Mouse (Mus musculus) midbrain, embryonic 15.5 days (tissue): Measurements from ENCODE around the gene Pes1. TPM values are rescaled to one million over a fixed set of nuclear protein-coding genes. Genes with fewer than 3 reads are reported as not detected.

Source experiments
- ATAC-seq: fragments of 200-750 bp; cut with Nextera tagmentation; replicated peaks from 2 replicates; pipeline ENCODE4 v1.8.0; 2017; ENCODE audit warnings: moderate TSS enrichment
- H3K27ac ChIP-seq: fragments of 300-500 bp; sonication (generic); 2 replicates; pipeline ENCODE4 v1.5.1; 2015; ENCODE audit warnings: mild to moderate bottlenecking, inconsistent platforms
- H3K27me3 ChIP-seq: fragments of 300-500 bp; sonication (generic); replicated peaks from 2 replicates; pipeline ENCODE4 v1.6.1; 2015; ENCODE audit warnings: inconsistent platforms
- H3K36me3 ChIP-seq: fragments of 300-500 bp; sonication (generic); replicated peaks from 2 replicates; pipeline ENCODE4 v1.6.1; 2015; ENCODE audit warnings: inconsistent platforms
- H3K4me1 ChIP-seq: fragments of 300-500 bp; sonication (generic); 2 replicates; pipeline ENCODE4 v1.6.1; 2015; ENCODE audit warnings: inconsistent platforms
- H3K4me2 ChIP-seq: fragments of 300-500 bp; sonication (generic); 2 replicates; pipeline ENCODE4 v1.6.1; 2015; ENCODE audit warnings: inconsistent platforms, mild to moderate bottlenecking, moderate library complexity
- H3K4me3 ChIP-seq: fragments of 300-500 bp; sonication (generic); 2 replicates; pipeline ENCODE4 v1.5.1; 2015; ENCODE audit warnings: mild to moderate bottlenecking, inconsistent platforms
- H3K9ac ChIP-seq: fragments of 300-500 bp; sonication (generic); 2 replicates; pipeline ENCODE4 v1.6.1; 2015; ENCODE audit warnings: mild to moderate bottlenecking, inconsistent platforms
- H3K9me3 ChIP-seq: fragments of 300-500 bp; sonication (generic); 2 replicates; pipeline ENCODE4 v1.6.1; 2016; ENCODE audit warnings: inconsistent platforms
- WGBS: fragments of 180-500 bp; shearing (Covaris S2); methylation state at CpG from one replicate; pipeline ENCODE4 v1.1.7; 2015; ENCODE audit warnings: mixed read lengths; 5-methylcytosine and 5-hydroxymethylcytosine counted together
- polyA plus RNA-seq: library from polyadenylated mRNA; unstranded; fragments of >200 nt; fragmentation: Nextera tagmentation; extraction: Ambion mirVana; gene quantifications from 2 replicates; pipeline ENCODE4 v1.2.1, GENCODE M21; 2015

The Pes1 gene
- polyA plus RNA-seq = 57.5 and 60.1 TPM in 2 replicates

- under 1% methylated on average over 31 of the region's 31 CpGs for WGBS
- no peaks in the 10 kb centered on the region for H3K27me3 ChIP-seq
- H3K4me1 ChIP-seq = peaks cover 25% of the 10 kb centered on the region
- H3K36me3 ChIP-seq = 0 out of 2 replicates have a peak, but pooled peaks cover 7% of the 10 kb centered on the region
- peak within 1 kb of the TSS; percentile 70 for H3K9ac ChIP-seq
- H3K27ac ChIP-seq = peak within 1 kb of the TSS; percentile 58
- peak within 1 kb of the TSS; percentile 83 for H3K4me2 ChIP-seq
- H3K4me3 ChIP-seq = peak within 1 kb of the TSS; percentile 82
- no peaks in the 10 kb centered on the region for H3K9me3 ChIP-seq
- peak; percentile 95 for ATAC-seq
Observed at GRCm38 (mm10) chr11:3963610-3964415, at the start of gene Pes1. Gene Pes1 (plus strand): TSS chr11:3963975.

DNA sequence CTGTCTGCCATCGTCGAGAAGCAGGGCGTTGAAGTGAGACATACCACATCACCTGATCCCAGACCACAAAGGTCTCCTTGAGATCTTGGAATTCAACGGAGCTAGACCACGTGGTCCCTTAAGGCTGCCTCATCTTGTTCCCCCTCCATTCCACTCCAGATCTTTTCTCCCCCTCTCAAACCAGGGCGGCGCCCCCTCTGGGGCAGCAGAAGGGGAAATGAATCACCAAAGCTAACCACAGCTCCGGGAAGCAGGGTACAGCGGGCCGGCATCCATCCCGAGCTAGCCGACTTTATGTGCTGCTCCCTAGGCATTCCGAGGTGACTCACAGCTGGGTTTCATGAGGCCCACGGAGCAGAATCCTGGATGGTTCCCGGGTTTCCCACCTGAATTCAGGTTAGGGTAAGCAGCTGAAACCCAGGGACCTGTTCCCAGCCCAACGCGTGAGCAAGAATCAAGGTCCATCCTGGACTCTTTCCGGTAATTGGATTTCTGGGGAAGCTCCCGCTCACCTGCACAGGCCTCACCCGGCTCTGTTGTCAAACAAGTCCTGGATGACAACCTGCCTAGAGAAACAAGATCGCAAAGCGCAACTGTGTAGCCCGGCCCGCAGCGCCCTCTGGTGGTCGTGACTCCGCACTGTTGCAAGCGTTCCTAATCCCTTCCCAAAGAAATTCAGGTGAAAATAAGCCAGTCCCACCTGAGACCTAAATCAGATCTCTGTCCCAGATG lies 49.5 kb upstream of the Pes1 start, which contains the start of gene Slc35e4:
Gene Slc35e4 (minus strand): TSS at position 556 of the 732 bp plus-strand sequence.
- Histone ChIP-seq H3K27me3 (0 out of 2 replicates have a peak, but pooled peaks cover 4% of the 10 kb centered on the region), H3K36me3 (no peaks in the 10 kb centered on the region), H3K27ac (peak within 1 kb of the TSS; percentile 83), H3K4me3 (peak within 1 kb of the TSS; percentile 73), H3K9ac (peak within 1 kb of the TSS; percentile 65), H3K9me3 (no peaks in the 10 kb centered on the region), H3K4me2 (peak within 1 kb of the TSS; percentile 97), H3K4me1 (peaks cover 46% of the 10 kb centered on the region)
- peak; percentile 78 for ATAC-seq
- WGBS = under 1% methylated on average over 27 of the region's 28 CpGs

- WGBS = 57% methylated on average over 1 of the region's 1 CpGs
- no peak overlapping the region for H3K4me2 ChIP-seq
- no peaks in the 10 kb centered on the region for H3K36me3 ChIP-seq
- no peak overlapping the region for H3K27ac ChIP-seq
- H3K27me3 ChIP-seq = 0 out of 2 replicates have a peak, but pooled peaks cover 4% of the 10 kb centered on the region
- H3K4me3 ChIP-seq = no peak overlapping the region
- H3K9ac ChIP-seq = no peak overlapping the region
- H3K4me1 ChIP-seq = peaks cover 6% of the 10 kb centered on the region; the same call in 1 of the 2 replicates
- H3K9me3 ChIP-seq = no peaks in the 10 kb centered on the region
- ATAC-seq = no peak
Observed at GRCm38 (mm10) chr11:3918738-3919137, 45.0 kb upstream of the Pes1 start.

DNA sequence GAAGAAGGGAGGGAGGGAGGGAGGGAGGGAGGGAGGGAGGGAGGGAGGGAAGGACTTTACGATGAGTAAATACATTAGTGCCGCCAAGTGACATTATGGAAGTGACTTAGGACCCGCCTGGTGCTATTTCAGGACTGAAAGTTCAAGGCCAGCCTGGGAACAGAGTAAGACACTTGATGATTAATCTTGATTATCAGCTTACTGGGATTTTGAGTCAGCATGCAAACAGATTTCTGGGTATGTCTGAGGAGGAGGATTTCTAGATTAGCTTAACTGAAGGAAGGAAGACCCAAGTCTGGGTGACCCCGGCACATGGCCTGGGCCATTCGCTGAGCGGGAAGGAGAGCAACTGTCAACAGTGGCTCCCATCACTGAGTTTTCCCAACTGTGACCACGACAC lies 43.3 kb upstream of the Pes1 start:
- Histone ChIP-seq H3K36me3 (no peaks in the 10 kb centered on the region), H3K9me3 (no peaks in the 10 kb centered on the region), H3K9ac (no peak overlapping the region), H3K4me1 (no peaks in the 10 kb centered on the region), H3K27ac (no peak overlapping the region), H3K4me2 (no peak overlapping the region), H3K4me3 (no peak overlapping the region), H3K27me3 (0 out of 2 replicates have a peak, but pooled peaks cover 4% of the 10 kb centered on the region)
- WGBS = 95% methylated on average over 7 of the region's 7 CpGs
- ATAC-seq = no peak

- Histone ChIP-seq H3K9ac (no peak overlapping the region), H3K4me1 (no peaks in the 10 kb centered on the region), H3K27ac (no peak overlapping the region), H3K36me3 (no peaks in the 10 kb centered on the region), H3K9me3 (no peaks in the 10 kb centered on the region), H3K4me2 (no peak overlapping the region), H3K4me3 (no peak overlapping the region), H3K27me3 (no peaks in the 10 kb centered on the region)
- no peak for ATAC-seq
- WGBS = 30% methylated on average over 8 of the region's 8 CpGs
Observed at GRCm38 (mm10) chr11:3921281-3921850, 42.4 kb upstream of the Pes1 start.

DNA sequence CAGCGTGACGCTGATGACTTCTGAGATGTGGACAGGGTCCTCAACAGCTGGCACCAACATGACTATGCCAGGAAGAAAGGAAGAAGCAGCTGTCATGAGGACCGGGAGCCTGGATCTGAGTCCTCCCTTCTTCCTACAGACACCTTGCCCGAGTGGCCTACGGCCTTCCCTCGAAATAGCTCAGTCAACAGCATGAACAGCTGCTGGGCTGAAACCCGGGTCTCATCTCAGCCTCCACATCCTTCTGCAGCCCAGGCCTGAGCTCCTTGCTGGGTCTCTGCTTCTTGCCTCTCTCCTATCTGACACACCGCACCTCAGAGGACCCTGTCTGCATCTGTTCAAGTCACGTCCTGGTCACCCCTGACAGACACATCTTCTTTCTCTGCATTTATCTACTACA lies 41.7 kb upstream of the Pes1 start:
- Histone ChIP-seq H3K9me3 (no peaks in the 10 kb centered on the region), H3K27ac (no peak overlapping the region), H3K4me1 (no peaks in the 10 kb centered on the region), H3K36me3 (no peaks in the 10 kb centered on the region), H3K4me2 (no peak overlapping the region), H3K9ac (no peak overlapping the region), H3K27me3 (no peaks in the 10 kb centered on the region), H3K4me3 (no peak overlapping the region)
- ATAC-seq = no peak
- WGBS = 94% methylated on average over 9 of the region's 9 CpGs

GRCm38 (mm10) chr11:3922731-3923130 lies 41.0 kb upstream of the Pes1 start:
- WGBS = 95% methylated on average over 6 of the region's 6 CpGs
- Histone ChIP-seq H3K4me2 (no peak overlapping the region), H3K27me3 (no peaks in the 10 kb centered on the region), H3K36me3 (no peaks in the 10 kb centered on the region), H3K9ac (no peak overlapping the region), H3K9me3 (no peaks in the 10 kb centered on the region), H3K4me3 (no peak overlapping the region), H3K27ac (no peak overlapping the region), H3K4me1 (no peaks in the 10 kb centered on the region)
- no peak for ATAC-seq

DNA sequence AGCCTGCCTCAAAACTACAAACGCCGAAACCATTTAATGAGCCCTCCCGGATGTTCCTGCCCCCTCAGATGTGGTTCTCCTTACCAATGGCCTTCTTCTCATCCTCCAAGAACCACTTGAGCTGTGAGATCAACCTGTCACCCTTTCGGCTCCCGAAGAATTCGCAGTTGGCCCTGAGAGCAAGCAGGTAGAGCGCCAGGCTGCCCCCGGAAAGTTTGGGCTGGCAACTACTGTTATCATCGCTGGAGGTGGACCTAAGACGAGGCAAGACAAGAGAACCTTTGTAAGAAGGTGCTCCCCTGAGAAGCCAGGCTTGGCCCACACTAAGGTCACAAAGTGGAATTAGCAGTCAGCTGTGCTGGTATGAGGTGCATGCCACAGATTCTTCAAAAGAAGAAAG lies 37.9 kb upstream of the Pes1 start:
- 95% methylated on average over 10 of the region's 10 CpGs for WGBS
- no peaks in the 10 kb centered on the region for H3K27me3 ChIP-seq
- no peak overlapping the region for H3K9ac ChIP-seq
- H3K27ac ChIP-seq = no peak overlapping the region
- H3K4me3 ChIP-seq = no peak overlapping the region
- no peaks in the 10 kb centered on the region for H3K36me3 ChIP-seq
- peaks cover 2% of the 10 kb centered on the region for H3K4me1 ChIP-seq
- H3K4me2 ChIP-seq = no peak overlapping the region
- ATAC-seq = no peak
- no peaks in the 10 kb centered on the region for H3K9me3 ChIP-seq

GRCm38 (mm10) chr11:3930019-3930418 lies 33.8 kb upstream of the Pes1 start:
- WGBS = 82% methylated on average over 4 of the region's 4 CpGs
- Histone ChIP-seq H3K9ac (no peak overlapping the region), H3K4me1 (peaks cover 16% of the 10 kb centered on the region), H3K4me2 (no peak overlapping the region), H3K36me3 (no peaks in the 10 kb centered on the region), H3K9me3 (no peaks in the 10 kb centered on the region), H3K27me3 (no peaks in the 10 kb centered on the region), H3K4me3 (no peak overlapping the region), H3K27ac (no peak overlapping the region)
- ATAC-seq = no peak

DNA sequence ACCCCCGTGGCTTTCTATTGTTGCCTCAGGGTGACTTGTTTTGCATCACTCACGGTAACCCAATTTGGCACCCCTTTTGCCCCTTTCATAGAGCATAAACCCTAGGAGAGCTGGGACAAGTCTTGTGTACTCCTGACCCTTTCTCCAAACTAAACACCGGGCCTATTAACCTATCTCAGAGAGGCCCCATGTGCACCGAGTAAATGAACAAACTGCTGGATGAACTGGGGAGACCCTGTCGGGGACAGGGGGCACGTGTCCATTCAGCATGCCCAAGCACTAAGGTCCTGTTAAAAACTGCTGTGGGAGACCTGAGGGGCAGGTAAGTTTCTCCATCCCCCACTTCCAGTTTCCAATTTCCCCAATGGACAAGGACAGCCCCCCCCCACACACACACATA lies 32.8 kb upstream of the Pes1 start:
- Histone ChIP-seq H3K27ac (no peak overlapping the region), H3K9me3 (no peaks in the 10 kb centered on the region), H3K4me2 (peak overlapping the region; percentile 79), H3K4me3 (peak overlapping the region; percentile 43), H3K36me3 (no peaks in the 10 kb centered on the region), H3K9ac (peak overlapping the region; percentile 25; the same call in 1 of the 2 replicates), H3K4me1 (peaks cover 16% of the 10 kb centered on the region), H3K27me3 (no peaks in the 10 kb centered on the region)
- ATAC-seq = 0 out of 2 replicates have a peak, but pooled peaks have one; percentile 52
- 32% methylated on average over 6 of the region's 6 CpGs for WGBS

GRCm38 (mm10) chr11:3931511-3932211 lies 32.1 kb upstream of the Pes1 start, which contains the start of gene Tcn2:
Gene Tcn2 (minus strand): TSS chr11:3932159.
- Histone ChIP-seq H3K4me1 (peaks cover 16% of the 10 kb centered on the region), H3K27ac (no peak within 1 kb of the TSS), H3K9ac (peak within 1 kb of the TSS; percentile 25; the same call in 1 of the 2 replicates), H3K4me2 (peak within 1 kb of the TSS; percentile 79), H3K27me3 (no peaks in the 10 kb centered on the region), H3K9me3 (no peaks in the 10 kb centered on the region), H3K36me3 (no peaks in the 10 kb centered on the region), H3K4me3 (peak within 1 kb of the TSS; percentile 43)
- peak; percentile 83 for ATAC-seq
- WGBS = under 1% methylated on average over 24 of the region's 26 CpGs
